Mouse (Mus musculus) midbrain, embryonic 10.5 days (tissue): ENCODE data around the gene Slain2. TPM values are rescaled to one million over a fixed set of nuclear protein-coding genes. Genes with fewer than 3 reads are reported as not detected.
A peak's percentile ranks its signal among the peaks of the same experiment; 100 is the strongest.

Source experiments
- DNase-seq: peaks from one replicate; pipeline ENCODE4 v3.0.0-alpha.2; 2017; ENCODE audit warnings: low spot score
- H3K27ac ChIP-seq: fragments of 300-500 bp; sonication (generic); replicated peaks from 2 replicates; pipeline ENCODE4 v1.5.1; 2016; ENCODE audit warnings: mild to moderate bottlenecking
- H3K27me3 ChIP-seq: fragments of 300-500 bp; sonication (generic); 2 replicates; pipeline ENCODE4 v1.6.1; 2016; ENCODE audit warnings: low read depth, mild to moderate bottlenecking; ENCODE audit not compliant: poor library complexity, severe bottlenecking
- H3K36me3 ChIP-seq: fragments of 300-500 bp; sonication (generic); 2 replicates; pipeline ENCODE4 v1.6.1; 2016; ENCODE audit warnings: mild to moderate bottlenecking, moderate library complexity
- H3K4me1 ChIP-seq: fragments of 300-500 bp; sonication (generic); 2 replicates; pipeline ENCODE4 v1.6.1; 2016
- H3K4me3 ChIP-seq: fragments of 300-500 bp; sonication (generic); 2 replicates; pipeline ENCODE4 v1.5.1; 2016; ENCODE audit warnings: mild to moderate bottlenecking, moderate library complexity
- H3K9me3 ChIP-seq: fragments of 300-500 bp; sonication (generic); replicated peaks from 2 replicates; pipeline ENCODE4 v1.6.1; 2016; ENCODE audit warnings: mild to moderate bottlenecking
- WGBS: fragments of 180-500 bp; shearing (Covaris S2); methylation state at CpG from one replicate; pipeline ENCODE4 v1.1.7; 2016; 5-methylcytosine and 5-hydroxymethylcytosine counted together
- polyA plus RNA-seq: library from polyadenylated mRNA; unstranded; fragments of >200 nt; fragmentation: Nextera tagmentation; extraction: Ambion mirVana; gene quantifications from 2 replicates; pipeline ENCODE4 v1.2.1, GENCODE M21; 2016

Gene Slain2
- polyA plus RNA-seq, 1 experiment from 2014 or later, result 16.5 TPM

DNA sequence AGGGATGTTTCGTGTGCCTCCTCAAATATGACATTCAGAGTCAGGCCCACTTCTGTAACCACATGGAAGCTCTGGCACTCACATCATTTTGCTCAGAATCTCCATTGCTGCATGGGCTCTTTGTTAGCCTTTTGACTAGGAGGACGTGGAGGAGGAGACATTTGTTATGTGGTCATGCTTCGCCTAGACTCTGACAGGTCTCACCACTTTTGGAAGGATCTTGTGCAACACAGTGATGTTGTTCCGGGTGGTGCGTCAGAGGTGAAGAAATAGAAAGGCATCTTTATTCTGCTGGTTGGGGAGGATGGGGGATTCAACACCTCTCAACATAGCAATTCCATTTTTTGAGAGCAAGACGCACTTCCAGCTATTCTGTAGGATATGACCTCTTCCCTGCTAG is 6.7 kb upstream of the Slain2 start:
- Histone ChIP-seq H3K36me3 (no peaks in the 10 kb centered on the region), H3K4me3 (no peak overlapping the region), H3K27ac (no peak overlapping the region), H3K4me1 (no peaks in the 10 kb centered on the region; the same call in 1 of the 2 replicates), H3K9me3 (no peaks in the 10 kb centered on the region), H3K27me3 (no peaks in the 10 kb centered on the region)
- DNase-seq, result no peak
- 90% methylated on average over 6 of the region's 6 CpGs for WGBS

DNA sequence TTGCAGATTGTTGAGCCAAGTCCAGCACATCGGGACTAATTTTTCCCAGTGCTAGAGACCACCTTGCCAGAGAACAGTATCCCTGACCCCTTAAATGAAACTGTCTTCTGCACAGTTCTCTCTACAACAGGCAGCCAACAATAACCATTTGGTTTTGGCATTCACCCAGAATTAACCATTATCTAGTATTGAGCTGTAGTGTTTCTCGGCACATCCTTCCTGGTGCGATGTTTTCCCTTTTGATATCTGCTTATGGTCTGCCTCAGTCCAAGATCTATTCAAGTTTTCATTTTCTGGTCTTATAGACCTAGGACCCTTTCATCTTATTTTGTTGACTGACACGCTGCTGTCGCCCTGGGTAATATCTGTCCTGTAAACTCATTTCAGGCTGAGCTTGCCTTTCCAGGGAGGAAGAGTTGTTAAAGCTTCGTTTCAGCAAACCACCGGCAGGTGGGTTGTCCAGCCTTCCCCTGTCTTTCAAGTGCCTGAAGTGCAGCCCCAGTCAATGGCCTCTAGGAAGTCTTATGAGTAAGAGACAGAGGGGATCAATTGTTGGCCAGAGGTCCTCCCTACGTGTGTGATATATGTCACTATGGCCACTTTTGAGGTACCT is 5.7 kb upstream of the Slain2 start:
- H3K27ac ChIP-seq, result no peak overlapping the region
- 89% methylated on average over 8 of the region's 8 CpGs for WGBS
- no peaks in the 10 kb centered on the region for H3K27me3 ChIP-seq
- H3K9me3 ChIP-seq, result no peaks in the 10 kb centered on the region
- peaks cover 7% of the 10 kb centered on the region for H3K4me1 ChIP-seq
- no peak for DNase-seq
- no peaks in the 10 kb centered on the region for H3K36me3 ChIP-seq
- H3K4me3 ChIP-seq, result no peak overlapping the region

DNA sequence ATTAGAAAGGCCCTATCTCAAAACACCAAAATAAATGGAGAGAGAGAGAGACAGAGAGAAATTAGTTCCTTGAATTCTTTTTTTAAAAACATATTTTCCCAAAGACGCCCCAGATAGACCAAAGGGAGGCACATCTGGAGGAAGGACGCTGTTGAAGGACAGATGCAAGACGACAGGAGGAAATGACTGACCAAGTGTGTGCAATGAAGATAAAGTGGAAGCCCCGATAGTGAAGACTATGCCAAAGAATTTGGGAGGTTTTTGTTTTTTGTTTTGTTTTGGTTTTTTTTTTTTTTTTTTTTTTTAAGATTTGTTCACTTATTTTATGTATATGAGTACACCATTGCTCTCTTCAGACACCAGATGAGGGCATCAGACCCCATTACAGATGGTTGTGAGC is 4.7 kb upstream of the Slain2 start:
- Histone ChIP-seq H3K27me3 (no peaks in the 10 kb centered on the region), H3K4me3 (no peak overlapping the region), H3K4me1 (peaks cover 9% of the 10 kb centered on the region), H3K27ac (no peak overlapping the region), H3K36me3 (no peaks in the 10 kb centered on the region), H3K9me3 (no peaks in the 10 kb centered on the region)
- DNase-seq, result no peak
- 88% methylated on average over 4 of the region's 4 CpGs for WGBS

DNA sequence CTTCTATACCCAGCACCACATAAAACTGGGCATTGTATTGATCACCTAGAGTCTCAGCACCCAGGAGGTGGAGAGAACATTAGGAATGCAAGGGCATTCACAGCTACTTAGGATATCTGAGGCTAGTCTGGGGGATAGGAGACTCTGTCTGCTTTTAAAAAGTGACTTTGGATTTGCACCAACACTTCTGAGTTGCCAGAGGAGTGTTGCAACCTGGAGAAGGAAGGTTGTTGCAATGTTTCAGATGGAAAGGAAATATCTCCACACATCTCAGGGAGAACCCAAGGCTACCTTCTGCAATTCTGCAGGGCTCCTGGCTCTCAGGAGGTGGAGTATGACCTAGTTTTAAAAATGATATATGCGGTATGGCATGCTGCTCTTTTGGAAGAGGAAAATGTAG is 3.7 kb upstream of the Slain2 start:
- 85% methylated on average over 1 of the region's 1 CpGs for WGBS
- no peak for DNase-seq

DNA sequence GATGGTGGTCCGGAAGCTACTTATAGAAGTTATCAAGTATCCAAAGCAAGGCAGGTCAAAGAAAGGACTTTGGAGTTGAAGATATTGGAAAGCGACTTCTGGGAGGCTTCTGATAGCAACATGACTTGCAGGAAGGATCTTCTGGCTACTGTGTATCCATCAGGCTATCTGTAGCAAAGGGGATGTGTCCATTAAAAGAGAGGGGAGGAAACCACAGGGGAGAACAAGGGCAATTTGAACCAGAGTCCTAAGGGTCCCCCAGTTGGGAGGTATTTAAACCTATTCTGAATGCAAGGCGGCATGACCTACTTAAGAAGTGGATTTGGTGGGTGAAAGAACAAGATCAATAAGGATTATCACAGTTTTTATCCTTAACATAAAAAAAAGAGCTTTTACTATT is 2.8 kb upstream of the Slain2 start:
- DNase-seq, result no peak
- Histone ChIP-seq H3K27me3 (no peaks in the 10 kb centered on the region), H3K4me3 (no peak overlapping the region), H3K4me1 (peaks cover 17% of the 10 kb centered on the region), H3K36me3 (no peaks in the 10 kb centered on the region), H3K27ac (no peak overlapping the region), H3K9me3 (no peaks in the 10 kb centered on the region)
- WGBS, result 79% methylated on average over 3 of the region's 3 CpGs

More for the DNA sequence above, 3.7 kb upstream of the Slain2 start:
- Histone ChIP-seq H3K4me1 (peaks cover 9% of the 10 kb centered on the region), H3K36me3 (no peaks in the 10 kb centered on the region), H3K4me3 (no peak overlapping the region), H3K27ac (no peak overlapping the region), H3K9me3 (no peaks in the 10 kb centered on the region), H3K27me3 (no peaks in the 10 kb centered on the region)

DNA sequence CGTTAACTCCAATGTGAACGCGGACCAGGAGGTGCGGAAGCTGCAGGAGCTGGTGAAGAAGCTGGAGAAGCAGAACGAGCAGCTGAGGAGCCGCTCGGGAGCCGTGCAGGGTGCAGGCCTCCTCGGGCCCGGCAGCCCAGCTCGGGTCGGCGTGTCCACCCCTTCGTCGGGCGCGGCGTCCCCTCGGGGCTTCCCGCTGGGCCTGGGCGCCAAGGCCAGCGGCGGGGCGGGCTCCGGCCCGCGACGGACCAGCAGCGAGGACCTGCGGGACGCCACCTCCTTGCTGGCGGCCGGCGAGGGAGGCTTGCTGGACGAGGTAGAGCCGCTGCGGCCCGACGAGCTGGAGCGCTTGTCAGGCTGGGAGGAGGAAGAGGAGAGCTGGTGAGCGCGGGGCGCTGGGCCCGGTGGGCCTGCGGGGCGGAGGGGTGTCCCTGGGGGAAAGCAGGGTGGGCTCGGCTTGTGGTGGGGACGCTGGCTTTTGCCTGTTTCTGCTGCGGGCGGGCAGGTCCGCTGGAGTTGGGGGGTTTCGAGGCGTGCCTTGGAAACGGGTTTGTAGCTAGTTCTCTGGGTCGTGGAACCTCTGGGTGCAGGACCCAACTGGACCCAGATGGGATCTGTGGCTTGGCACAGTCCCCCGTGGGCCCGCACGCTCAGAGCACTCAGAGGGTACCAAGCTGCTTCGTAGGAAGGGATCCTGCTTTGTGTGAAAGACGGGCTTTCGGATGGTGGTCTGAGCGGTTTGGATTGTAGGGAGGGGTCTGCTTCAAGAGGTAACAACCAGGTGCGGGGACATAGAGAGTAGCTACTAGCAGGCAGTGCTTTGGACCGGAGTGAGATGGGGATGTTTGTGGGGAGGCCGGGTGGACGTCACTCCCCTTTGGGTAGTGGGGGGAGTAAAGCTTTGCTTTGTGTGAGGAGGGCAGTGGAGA is 793 bp downstream of the Slain2 start:
- Histone ChIP-seq H3K4me1 (peaks cover 28% of the 10 kb centered on the region), H3K27ac (peak overlapping the region; percentile 99), H3K9me3 (no peaks in the 10 kb centered on the region), H3K4me3 (peak overlapping the region; percentile 82), H3K27me3 (no peaks in the 10 kb centered on the region), H3K36me3 (no peaks in the 10 kb centered on the region)
- peak; percentile 60 for DNase-seq
- WGBS, result under 1% methylated on average over 63 of the region's 66 CpGs

DNA sequence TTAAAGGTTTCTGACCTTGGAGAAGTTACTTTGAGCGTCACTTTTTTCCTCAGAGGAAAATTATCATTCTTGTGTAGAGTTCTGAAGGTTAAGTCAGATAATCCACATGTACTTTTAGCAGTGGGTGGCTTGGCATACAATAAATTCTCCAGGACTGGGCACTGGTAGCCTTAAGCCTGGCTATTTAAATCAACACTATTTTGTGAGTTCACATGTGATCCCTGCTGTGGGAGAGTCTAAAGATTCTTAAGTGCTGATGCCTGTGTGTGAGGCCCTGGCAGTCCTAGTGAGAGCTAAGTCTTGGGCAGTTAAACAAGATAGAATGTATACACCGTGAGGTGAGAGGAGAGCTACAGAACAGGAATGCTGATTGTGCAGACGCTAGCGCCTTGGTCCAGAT is 1.9 kb downstream of the Slain2 start:
- H3K9me3 ChIP-seq, result no peaks in the 10 kb centered on the region
- H3K27ac ChIP-seq, result peak overlapping the region; percentile 99
- WGBS, result 47% methylated on average over 4 of the region's 4 CpGs
- no peaks in the 10 kb centered on the region; the same call in 1 of the 2 replicates for H3K36me3 ChIP-seq
- no peaks in the 10 kb centered on the region for H3K27me3 ChIP-seq
- DNase-seq, result no peak
- peak overlapping the region; percentile 82 for H3K4me3 ChIP-seq
- H3K4me1 ChIP-seq, result peaks cover 28% of the 10 kb centered on the region

DNA sequence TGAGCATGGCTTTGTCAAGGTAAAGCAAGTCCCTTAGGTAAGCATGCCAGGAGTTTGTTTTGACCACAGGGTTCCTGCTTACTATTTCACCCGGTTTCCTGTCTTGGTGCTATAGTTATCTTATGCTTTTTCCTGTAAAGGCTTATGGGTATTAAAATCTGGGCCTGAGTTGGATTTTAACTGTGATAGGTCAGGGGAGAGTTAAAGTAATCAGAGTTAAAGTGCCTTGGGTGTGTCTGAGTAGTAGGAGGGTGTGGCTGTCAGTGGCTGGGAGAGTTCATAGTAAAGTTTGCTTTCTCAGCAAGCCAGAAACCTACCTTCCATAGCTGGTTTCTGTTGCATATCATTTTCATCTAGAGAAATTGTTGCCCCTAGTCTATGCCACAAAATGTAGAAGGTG is 2.7 kb downstream of the Slain2 start:
- H3K27me3 ChIP-seq, result no peaks in the 10 kb centered on the region
- no peak overlapping the region for H3K27ac ChIP-seq
- WGBS, result 71% methylated on average over 1 of the region's 1 CpGs
- no peak for DNase-seq
- H3K4me1 ChIP-seq, result peaks cover 28% of the 10 kb centered on the region
- H3K36me3 ChIP-seq, result peaks cover 4% of the 10 kb centered on the region
- H3K9me3 ChIP-seq, result no peaks in the 10 kb centered on the region
- peak overlapping the region; percentile 82 for H3K4me3 ChIP-seq

DNA sequence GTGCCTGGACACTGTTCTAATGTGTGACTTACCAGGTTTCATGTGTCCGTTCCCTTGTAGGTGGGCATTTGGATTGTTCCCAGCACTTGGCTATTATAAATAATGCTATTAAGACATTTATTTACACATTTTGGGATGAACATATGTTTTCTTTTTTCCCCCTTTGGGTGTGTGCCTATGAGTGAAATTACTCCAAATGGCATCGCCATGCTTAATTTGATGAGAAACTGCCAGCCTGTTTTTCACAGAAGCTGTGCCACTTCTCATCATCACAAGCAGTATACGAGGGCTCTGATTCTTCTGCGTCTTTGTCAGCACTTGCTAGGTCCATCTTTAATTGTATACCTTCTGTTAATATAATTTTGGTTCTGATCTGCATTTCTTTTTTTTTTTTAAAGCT is 6.3 kb downstream of the Slain2 start:
- peaks cover 19% of the 10 kb centered on the region for H3K4me1 ChIP-seq
- H3K4me3 ChIP-seq, result no peak overlapping the region
- 93% methylated on average over 4 of the region's 4 CpGs for WGBS
- no peak overlapping the region for H3K27ac ChIP-seq
- peaks cover 4% of the 10 kb centered on the region for H3K36me3 ChIP-seq
- H3K9me3 ChIP-seq, result no peaks in the 10 kb centered on the region
- no peak for DNase-seq
- no peaks in the 10 kb centered on the region for H3K27me3 ChIP-seq

DNA sequence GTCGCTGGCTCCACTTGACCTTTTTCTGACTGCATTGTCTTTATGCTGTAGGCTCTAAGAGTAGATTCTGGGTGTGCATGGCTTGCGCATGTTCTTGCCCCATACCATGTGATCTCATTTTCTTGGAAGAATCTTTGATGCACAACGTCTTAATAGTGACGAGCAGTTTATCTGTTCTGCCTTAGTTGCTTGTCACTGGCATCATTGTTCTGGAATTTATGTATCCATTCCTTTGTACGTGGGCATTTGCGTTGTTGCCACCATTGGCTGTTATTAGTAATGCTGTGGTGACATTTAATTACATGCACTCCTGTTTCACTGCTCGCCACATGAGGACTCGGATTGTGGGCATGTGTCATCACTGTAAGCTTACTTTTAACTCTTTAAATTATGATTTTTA is 7.1 kb downstream of the Slain2 start:
- Histone ChIP-seq H3K9me3 (no peaks in the 10 kb centered on the region), H3K27ac (no peak overlapping the region), H3K4me1 (peaks cover 12% of the 10 kb centered on the region), H3K4me3 (no peak overlapping the region), H3K36me3 (peaks cover 4% of the 10 kb centered on the region), H3K27me3 (no peaks in the 10 kb centered on the region)
- WGBS, result 96% methylated on average over 8 of the region's 8 CpGs
- no peak for DNase-seq

DNA sequence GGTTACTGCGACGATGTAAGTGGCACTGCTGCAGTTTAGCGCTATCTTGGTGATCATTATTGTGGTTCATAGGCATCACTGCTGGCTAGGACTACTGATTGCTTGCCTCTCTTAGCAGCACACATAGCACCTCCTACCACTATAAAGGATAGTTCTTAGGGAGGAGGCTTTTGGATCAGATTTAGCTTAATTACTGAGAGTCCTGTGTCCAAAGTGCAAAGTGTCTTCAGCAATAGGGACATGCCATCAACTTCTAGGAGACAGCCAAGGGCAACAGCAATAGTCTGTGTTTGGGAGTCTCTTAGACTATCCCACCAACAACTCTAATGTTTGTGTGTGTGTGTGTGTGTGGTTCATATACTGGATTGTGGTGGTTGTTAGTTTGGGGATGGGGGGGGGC is 8.7 kb downstream of the Slain2 start:
- WGBS, result 95% methylated on average over 3 of the region's 3 CpGs
- Histone ChIP-seq H3K27ac (no peak overlapping the region), H3K4me3 (no peak overlapping the region), H3K9me3 (no peaks in the 10 kb centered on the region), H3K4me1 (no peaks in the 10 kb centered on the region), H3K27me3 (no peaks in the 10 kb centered on the region), H3K36me3 (peaks cover 4% of the 10 kb centered on the region)
- no peak for DNase-seq

DNA sequence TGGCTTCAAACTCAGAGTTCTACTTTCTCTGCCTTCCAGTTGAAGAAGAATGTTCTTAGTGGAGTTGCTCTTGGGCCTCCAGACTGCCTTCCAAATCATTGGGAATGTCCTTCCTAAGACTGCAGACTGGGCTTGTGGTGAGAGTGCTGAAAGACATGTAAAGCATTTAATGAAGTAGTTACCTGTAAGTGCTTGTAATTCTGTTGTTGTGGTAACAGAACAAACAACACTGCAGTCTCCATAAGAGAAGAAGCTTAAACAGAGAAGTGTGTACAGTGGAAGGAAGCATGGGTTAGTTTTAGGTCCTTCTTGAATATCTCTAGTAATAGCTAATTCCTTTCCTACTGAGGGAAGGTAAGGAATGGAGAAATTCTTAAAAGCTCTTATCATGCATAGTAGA is 13.0 kb downstream of the Slain2 start:
- H3K27ac ChIP-seq, result no peak overlapping the region
- no peaks in the 10 kb centered on the region for H3K4me1 ChIP-seq
- DNase-seq, result no peak
- no peaks in the 10 kb centered on the region for H3K36me3 ChIP-seq
- H3K4me3 ChIP-seq, result no peak overlapping the region
- no peaks in the 10 kb centered on the region for H3K9me3 ChIP-seq
- no peaks in the 10 kb centered on the region for H3K27me3 ChIP-seq

DNA sequence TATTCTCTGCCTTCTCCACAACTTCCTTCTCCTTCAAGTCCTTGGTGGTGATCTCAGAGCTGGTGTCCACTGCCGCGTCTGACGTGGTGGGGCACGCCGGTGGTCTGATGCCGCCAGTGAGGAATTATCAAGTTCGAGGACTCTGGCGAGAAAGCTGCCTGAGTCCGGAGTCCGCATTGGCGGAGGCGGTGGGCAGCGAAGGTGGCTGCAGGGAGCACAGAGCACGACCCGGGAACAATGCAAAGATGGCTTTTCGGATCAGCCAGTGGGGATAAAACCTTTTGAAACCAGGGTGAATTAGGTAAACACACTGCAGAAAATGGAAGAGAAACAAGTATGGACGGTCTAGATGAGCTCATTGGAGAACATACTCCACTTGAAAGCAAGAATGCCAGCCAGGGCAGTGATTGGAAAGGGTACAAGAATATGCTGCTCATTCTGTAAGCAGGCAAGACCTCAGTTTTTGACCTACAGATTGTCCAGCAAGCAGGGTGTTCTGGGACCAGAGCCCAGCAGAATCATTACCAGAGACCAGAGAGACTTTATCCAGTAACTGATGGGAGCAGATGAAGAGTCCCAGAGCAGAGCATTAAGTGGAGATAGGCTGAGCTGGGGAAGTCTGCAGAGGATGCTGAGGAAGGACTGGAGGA is 19.0 kb downstream of the Slain2 start:
- H3K36me3 ChIP-seq, result peaks cover 14% of the 10 kb centered on the region
- no peak for DNase-seq
- H3K4me1 ChIP-seq, result no peaks in the 10 kb centered on the region
- H3K9me3 ChIP-seq, result peaks cover 7% of the 10 kb centered on the region; the same call in 1 of the 2 replicates
- whole genome bisulfite sequencing, result 93% methylated on average over 17 of the region's 17 CpGs
- no peak overlapping the region for H3K27ac ChIP-seq
- no peak overlapping the region for H3K4me3 ChIP-seq
- no peaks in the 10 kb centered on the region for H3K27me3 ChIP-seq
